Mouse (Mus musculus): Measurements from ENCODE around the gene Zfpm1. TPM values are rescaled to one million over a fixed set of nuclear protein-coding genes. Genes with fewer than 3 reads are reported as not detected.

Zfpm1 gene
- polyA plus RNA-seq, 1 experiment from 2014 or later = 0.89 TPM

- WGBS = 56% methylated on average over 11 of the region's 12 CpGs
- no peaks in the 10 kb centered on the region for H3K36me3 ChIP-seq
- H3K4me1 ChIP-seq = peaks cover 28% of the 10 kb centered on the region
- H3K9ac ChIP-seq (replicated peaks) = no peak overlapping the region
- H3K9me3 ChIP-seq = no peaks in the 10 kb centered on the region
- no peak overlapping the region for H3K4me3 ChIP-seq
- H3K27me3 ChIP-seq = peaks cover 29% of the 10 kb centered on the region
- H3K27ac ChIP-seq (replicated peaks) = no peak overlapping the region
- H3K4me2 ChIP-seq (replicated peaks) = no peak overlapping the region
- no peak for ATAC-seq (replicated peaks)
Measured at GRCm38 (mm10) chr8:122345181-122346095, 63.5 kb downstream of the Zfpm1 start.

GRCm38 (mm10) chr8:122347811-122348552 is 66.0 kb downstream of the Zfpm1 start:
- 58% methylated on average over 5 of the region's 5 CpGs for WGBS
- peaks cover 7% of the 10 kb centered on the region for H3K27me3 ChIP-seq
- H3K9ac ChIP-seq (replicated peaks) = 0 out of 2 replicates have a peak overlapping the region, but pooled peaks have one; percentile 5
- peaks cover 25% of the 10 kb centered on the region for H3K4me1 ChIP-seq
- H3K27ac ChIP-seq (replicated peaks) = peak overlapping the region; percentile 64
- ATAC-seq (replicated peaks) = peak; percentile 65
- H3K36me3 ChIP-seq = no peaks in the 10 kb centered on the region
- H3K9me3 ChIP-seq = no peaks in the 10 kb centered on the region
- no peak overlapping the region for H3K4me2 ChIP-seq (replicated peaks)
- H3K4me3 ChIP-seq = no peak overlapping the region

GRCm38 (mm10) chr8:122349357-122350297 is 67.7 kb downstream of the Zfpm1 start:
- Histone ChIP-seq H3K4me3 (no peak overlapping the region), H3K9me3 (no peaks in the 10 kb centered on the region), H3K9ac (replicated peaks) (no peak overlapping the region), H3K36me3 (no peaks in the 10 kb centered on the region), H3K4me1 (peaks cover 15% of the 10 kb centered on the region), H3K4me2 (replicated peaks) (no peak overlapping the region), H3K27me3 (peaks cover 5% of the 10 kb centered on the region), H3K27ac (replicated peaks) (no peak overlapping the region)
- 46% methylated on average over 15 of the region's 15 CpGs for WGBS
- ATAC-seq (replicated peaks) = no peak

- H3K36me3 ChIP-seq = no peaks in the 10 kb centered on the region
- no peaks in the 10 kb centered on the region for H3K27me3 ChIP-seq
- H3K4me1 ChIP-seq = peaks cover 15% of the 10 kb centered on the region
- H3K27ac ChIP-seq (replicated peaks) = no peak overlapping the region
- ATAC-seq (replicated peaks) = no peak
- 19% methylated on average over 11 of the region's 11 CpGs for WGBS
- H3K4me3 ChIP-seq = no peak overlapping the region
- no peak overlapping the region for H3K9ac ChIP-seq (replicated peaks)
- H3K4me2 ChIP-seq (replicated peaks) = no peak overlapping the region
- H3K9me3 ChIP-seq = no peaks in the 10 kb centered on the region
Measured at GRCm38 (mm10) chr8:122350309-122351089, 68.6 kb downstream of the Zfpm1 start.

- Histone ChIP-seq H3K4me3 (no peak overlapping the region), H3K4me1 (peaks cover 7% of the 10 kb centered on the region), H3K36me3 (no peaks in the 10 kb centered on the region), H3K27ac (replicated peaks) (no peak overlapping the region), H3K27me3 (0 out of 2 replicates have a peak, but pooled peaks cover 4% of the 10 kb centered on the region), H3K9me3 (no peaks in the 10 kb centered on the region), H3K4me2 (replicated peaks) (no peak overlapping the region), H3K9ac (replicated peaks) (no peak overlapping the region)
- 78% methylated on average over 8 of the region's 8 CpGs for WGBS
- ATAC-seq (replicated peaks) = no peak
Measured at GRCm38 (mm10) chr8:122354157-122354556, 72.2 kb downstream of the Zfpm1 start.

GRCm38 (mm10) chr8:122355642-122356606 is 74.0 kb downstream of the Zfpm1 start:
- WGBS = 75% methylated on average over 9 of the region's 9 CpGs
- no peak overlapping the region for H3K27ac ChIP-seq (replicated peaks)
- H3K4me2 ChIP-seq (replicated peaks) = no peak overlapping the region
- no peaks in the 10 kb centered on the region for H3K9me3 ChIP-seq
- no peak overlapping the region for H3K4me3 ChIP-seq
- H3K4me1 ChIP-seq = no peaks in the 10 kb centered on the region
- ATAC-seq (replicated peaks) = no peak
- H3K36me3 ChIP-seq = no peaks in the 10 kb centered on the region
- H3K27me3 ChIP-seq = 0 out of 2 replicates have a peak, but pooled peaks cover 5% of the 10 kb centered on the region
- no peak overlapping the region for H3K9ac ChIP-seq (replicated peaks)

GRCm38 (mm10) chr8:122357202-122357601 is 75.3 kb downstream of the Zfpm1 start:
- Histone ChIP-seq H3K36me3 (no peaks in the 10 kb centered on the region), H3K27ac (replicated peaks) (no peak overlapping the region), H3K4me1 (no peaks in the 10 kb centered on the region), H3K9ac (replicated peaks) (no peak overlapping the region), H3K9me3 (no peaks in the 10 kb centered on the region), H3K4me3 (no peak overlapping the region), H3K27me3 (0 out of 2 replicates have a peak, but pooled peaks cover 6% of the 10 kb centered on the region), H3K4me2 (replicated peaks) (no peak overlapping the region)
- no peak for ATAC-seq (replicated peaks)
- 58% methylated on average over 11 of the region's 11 CpGs for WGBS

GRCm38 (mm10) chr8:122357641-122358040 is 75.7 kb downstream of the Zfpm1 start:
- no peak for ATAC-seq (replicated peaks)
- no peaks in the 10 kb centered on the region for H3K9me3 ChIP-seq
- H3K27ac ChIP-seq (replicated peaks) = no peak overlapping the region
- H3K4me2 ChIP-seq (replicated peaks) = no peak overlapping the region
- H3K4me1 ChIP-seq = no peaks in the 10 kb centered on the region
- 84% methylated on average over 5 of the region's 5 CpGs for WGBS
- H3K4me3 ChIP-seq = no peak overlapping the region
- H3K9ac ChIP-seq (replicated peaks) = no peak overlapping the region
- H3K36me3 ChIP-seq = no peaks in the 10 kb centered on the region
- H3K27me3 ChIP-seq = 0 out of 2 replicates have a peak, but pooled peaks cover 6% of the 10 kb centered on the region

GRCm38 (mm10) chr8:122359111-122359775 is 77.3 kb downstream of the Zfpm1 start:
- no peak overlapping the region for H3K4me2 ChIP-seq (replicated peaks)
- 79% methylated on average over 15 of the region's 15 CpGs for WGBS
- no peak overlapping the region for H3K9ac ChIP-seq (replicated peaks)
- no peaks in the 10 kb centered on the region for H3K36me3 ChIP-seq
- H3K9me3 ChIP-seq = no peaks in the 10 kb centered on the region
- no peak overlapping the region for H3K27ac ChIP-seq (replicated peaks)
- no peak overlapping the region for H3K4me3 ChIP-seq
- H3K27me3 ChIP-seq = 0 out of 2 replicates have a peak, but pooled peaks cover 6% of the 10 kb centered on the region
- no peak for ATAC-seq (replicated peaks)
- no peaks in the 10 kb centered on the region for H3K4me1 ChIP-seq

Measured in forebrain, embryonic 15.5 days (tissue).